Mouse (Mus musculus): ENCODE measurements around the gene Tat.

- TF ChIP-seq CTCF (IDR thresholded peaks at IDR 0.05; ENCODE audit: control insufficient read depth, insufficient read depth, insufficient read length) (no peak), MAX (IDR thresholded peaks at IDR 0.05) (no peak), USF1 (IDR thresholded peaks at IDR 0.05; ENCODE audit: low read depth) (no peak)
Observed at GRCm38 (mm10) chr8:109992166-109992565, 1.9 kb downstream of the Tat start.
